Mouse (Mus musculus) embryonic facial prominence, embryonic 10.5 days (tissue): ENCODE data around the gene Ubn2. TPM values are rescaled to one million over a fixed set of nuclear protein-coding genes. Genes with fewer than 3 reads are reported as not detected.

Experiments
- DNase-seq: peaks from one replicate; pipeline ENCODE4 v3.0.0-alpha.2; 2017; ENCODE audit warnings: low spot score
- H3K27ac ChIP-seq: fragments of 300-500 bp; sonication (generic); replicated peaks from 2 replicates; pipeline ENCODE4 v1.5.1; 2016; ENCODE audit warnings: mild to moderate bottlenecking
- H3K27me3 ChIP-seq: fragments of 300-500 bp; sonication (generic); replicated peaks from 2 replicates; pipeline ENCODE4 v1.6.1; 2016; ENCODE audit warnings: low read depth, mild to moderate bottlenecking; ENCODE audit not compliant: poor library complexity, severe bottlenecking
- H3K36me3 ChIP-seq: fragments of 300-500 bp; sonication (generic); replicated peaks from 2 replicates; pipeline ENCODE4 v1.6.1; 2016; ENCODE audit warnings: mild to moderate bottlenecking, moderate library complexity
- H3K4me1 ChIP-seq: fragments of 300-500 bp; sonication (generic); 2 replicates; pipeline ENCODE4 v1.6.1; 2016
- H3K4me3 ChIP-seq: fragments of 300-500 bp; sonication (generic); 2 replicates; pipeline ENCODE4 v1.5.1; 2016; ENCODE audit warnings: mild to moderate bottlenecking, moderate library complexity
- H3K9me3 ChIP-seq: fragments of 300-500 bp; sonication (generic); 2 replicates; pipeline ENCODE4 v1.6.1; 2016; ENCODE audit warnings: mild to moderate bottlenecking
- WGBS: fragments of 180-500 bp; shearing (Covaris S2); methylation state at CpG from one replicate; pipeline ENCODE4 v1.1.7; 2016; 5-methylcytosine and 5-hydroxymethylcytosine counted together
- polyA plus RNA-seq: library from polyadenylated mRNA; unstranded; fragments of >200 nt; fragmentation: Nextera tagmentation; extraction: Ambion mirVana; gene quantifications from 2 replicates; pipeline ENCODE4 v1.2.1, GENCODE M21; 2016

Gene Ubn2
- polyA plus RNA-seq, 1 experiment from 2014 or later: 14.9 TPM

DNA sequence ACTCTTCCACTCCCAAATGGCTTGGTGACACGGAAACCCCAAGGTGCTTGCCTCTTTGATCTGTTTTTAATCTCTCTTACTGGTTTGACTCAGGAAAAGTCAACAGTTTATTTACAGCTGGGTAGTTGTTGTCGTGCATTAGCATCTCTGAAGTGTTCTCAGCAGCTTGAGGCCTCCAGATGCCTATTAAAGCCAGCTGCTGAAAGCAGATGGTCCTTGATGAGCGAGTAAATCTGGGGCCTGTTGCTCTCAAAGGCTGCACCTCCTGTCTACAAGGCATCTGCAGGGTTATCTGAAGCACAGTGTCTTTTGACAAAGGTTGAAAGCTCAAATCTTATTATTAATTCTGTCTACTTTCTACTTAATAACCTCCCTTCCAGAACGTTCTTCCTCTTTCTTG lies 61.9 kb downstream of the Ubn2 start:
- DNase-seq: no peak
- H3K9me3 ChIP-seq: no peaks in the 10 kb centered on the region
- H3K36me3 ChIP-seq: peaks cover 78% of the 10 kb centered on the region
- no peaks in the 10 kb centered on the region for H3K4me1 ChIP-seq
- 70% methylated on average over 4 of the region's 4 CpGs for WGBS
- no peaks in the 10 kb centered on the region for H3K27me3 ChIP-seq
- H3K4me3 ChIP-seq: no peak overlapping the region
- H3K27ac ChIP-seq: no peak overlapping the region

DNA sequence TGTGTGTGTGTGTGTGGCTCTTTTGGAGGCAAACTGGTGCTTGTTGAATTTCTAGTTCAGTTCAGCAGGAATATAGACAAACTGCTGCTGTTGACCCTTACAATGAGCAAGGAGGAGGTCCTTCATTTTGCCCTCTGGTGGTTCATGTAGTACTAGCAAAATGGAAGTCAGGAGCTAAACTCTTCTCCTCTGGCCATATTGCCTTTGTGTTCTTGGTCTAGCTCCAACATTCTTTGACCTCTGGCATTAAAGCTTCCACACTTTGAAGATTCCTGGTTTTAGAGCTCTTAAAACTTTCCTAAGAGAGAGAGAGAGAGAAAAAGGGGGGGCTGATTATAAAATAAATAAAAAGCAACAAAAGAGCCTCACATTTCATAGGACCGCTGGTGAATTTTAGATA lies 78.3 kb downstream of the Ubn2 start:
- Histone ChIP-seq H3K36me3 (peaks cover 3% of the 10 kb centered on the region; the same call in 1 of the 2 replicates), H3K4me1 (no peaks in the 10 kb centered on the region), H3K9me3 (no peaks in the 10 kb centered on the region), H3K27ac (no peak overlapping the region), H3K4me3 (no peak overlapping the region), H3K27me3 (no peaks in the 10 kb centered on the region)
- DNase-seq: no peak
- WGBS: 92% methylated on average over 1 of the region's 1 CpGs

GRCm38 (mm10) chr6:38512830-38513229 lies 79.1 kb downstream of the Ubn2 start:
- H3K4me1 ChIP-seq: no peaks in the 10 kb centered on the region
- no peak overlapping the region for H3K27ac ChIP-seq
- DNase-seq: no peak
- H3K36me3 ChIP-seq: peaks cover 3% of the 10 kb centered on the region; the same call in 1 of the 2 replicates
- no peaks in the 10 kb centered on the region for H3K27me3 ChIP-seq
- H3K4me3 ChIP-seq: no peak overlapping the region
- H3K9me3 ChIP-seq: no peaks in the 10 kb centered on the region

GRCm38 (mm10) chr6:38515201-38515600 lies 81.5 kb downstream of the Ubn2 start:
- peaks cover under 1% of the 10 kb centered on the region; the same call in 1 of the 2 replicates for H3K36me3 ChIP-seq
- H3K9me3 ChIP-seq: no peaks in the 10 kb centered on the region
- 92% methylated on average over 4 of the region's 4 CpGs for WGBS
- no peaks in the 10 kb centered on the region for H3K27me3 ChIP-seq
- H3K4me1 ChIP-seq: no peaks in the 10 kb centered on the region
- H3K27ac ChIP-seq: no peak overlapping the region
- H3K4me3 ChIP-seq: no peak overlapping the region
- DNase-seq: no peak

DNA sequence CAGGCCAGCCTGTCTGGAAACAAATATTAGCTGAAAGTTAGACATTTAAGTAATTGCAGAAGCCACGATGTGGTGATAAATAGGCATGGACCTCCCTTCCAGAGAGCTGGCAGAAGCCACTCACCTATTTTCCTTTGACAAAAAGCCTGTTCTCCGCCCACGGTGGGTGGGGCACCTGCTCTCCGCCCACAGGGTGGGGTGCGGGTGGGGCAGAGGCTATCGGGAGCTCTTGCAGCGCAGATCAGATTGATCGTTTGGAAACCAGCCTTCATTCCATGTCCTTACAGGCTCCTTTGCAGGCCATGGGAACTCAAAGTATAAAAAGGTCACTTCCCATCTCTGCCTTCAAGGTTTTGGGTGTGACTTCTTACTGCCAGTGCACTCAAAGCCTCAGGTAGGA lies 90.1 kb downstream of the Ubn2 start:
- 16% methylated on average over 8 of the region's 8 CpGs for WGBS
- no peak for DNase-seq
- peaks cover 4% of the 10 kb centered on the region; the same call in 1 of the 2 replicates for H3K4me1 ChIP-seq
- no peak overlapping the region for H3K27ac ChIP-seq
- no peak overlapping the region for H3K4me3 ChIP-seq
- H3K9me3 ChIP-seq: no peaks in the 10 kb centered on the region
- H3K36me3 ChIP-seq: peaks cover 5% of the 10 kb centered on the region
- H3K27me3 ChIP-seq: no peaks in the 10 kb centered on the region

DNA sequence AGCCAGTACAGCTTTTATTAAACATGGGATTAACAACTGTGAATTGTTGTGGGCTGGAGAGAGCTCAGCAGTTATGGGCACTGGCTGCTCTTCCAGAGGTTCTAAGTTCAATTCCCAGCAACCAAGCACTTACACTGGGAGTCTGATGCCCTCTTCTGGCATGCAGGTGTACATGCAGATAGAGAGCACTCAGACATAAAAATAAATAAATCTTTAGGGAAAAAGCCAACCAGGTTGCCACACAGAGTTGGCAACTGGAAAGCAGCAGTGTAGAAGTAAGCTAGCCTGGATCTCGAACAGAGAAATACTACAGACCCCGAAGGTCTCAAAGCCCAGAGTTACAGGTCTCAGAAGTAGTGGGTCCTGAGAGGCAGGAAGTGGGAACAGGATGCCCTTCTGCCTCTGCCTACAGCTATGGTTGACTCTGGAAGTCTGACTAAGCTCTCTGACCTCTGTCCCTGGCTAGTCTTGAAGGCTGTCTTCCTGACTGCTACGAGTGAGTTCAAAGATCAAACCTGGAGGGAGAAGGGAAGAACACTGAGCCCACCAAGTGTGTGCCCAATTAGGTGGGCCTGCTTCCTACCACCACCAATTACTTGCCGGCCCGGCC lies 97.6 kb downstream of the Ubn2 start:
- H3K36me3 ChIP-seq: no peaks in the 10 kb centered on the region
- WGBS: 47% methylated on average over 5 of the region's 5 CpGs
- H3K9me3 ChIP-seq: no peaks in the 10 kb centered on the region
- H3K4me1 ChIP-seq: peaks cover 23% of the 10 kb centered on the region
- 0 out of 2 replicates have a peak overlapping the region, but pooled peaks have one; percentile 8 for H3K4me3 ChIP-seq
- DNase-seq: peak; percentile 34
- H3K27me3 ChIP-seq: no peaks in the 10 kb centered on the region
- H3K27ac ChIP-seq: 0 out of 2 replicates have a peak overlapping the region, but pooled peaks have one; percentile 35

DNA sequence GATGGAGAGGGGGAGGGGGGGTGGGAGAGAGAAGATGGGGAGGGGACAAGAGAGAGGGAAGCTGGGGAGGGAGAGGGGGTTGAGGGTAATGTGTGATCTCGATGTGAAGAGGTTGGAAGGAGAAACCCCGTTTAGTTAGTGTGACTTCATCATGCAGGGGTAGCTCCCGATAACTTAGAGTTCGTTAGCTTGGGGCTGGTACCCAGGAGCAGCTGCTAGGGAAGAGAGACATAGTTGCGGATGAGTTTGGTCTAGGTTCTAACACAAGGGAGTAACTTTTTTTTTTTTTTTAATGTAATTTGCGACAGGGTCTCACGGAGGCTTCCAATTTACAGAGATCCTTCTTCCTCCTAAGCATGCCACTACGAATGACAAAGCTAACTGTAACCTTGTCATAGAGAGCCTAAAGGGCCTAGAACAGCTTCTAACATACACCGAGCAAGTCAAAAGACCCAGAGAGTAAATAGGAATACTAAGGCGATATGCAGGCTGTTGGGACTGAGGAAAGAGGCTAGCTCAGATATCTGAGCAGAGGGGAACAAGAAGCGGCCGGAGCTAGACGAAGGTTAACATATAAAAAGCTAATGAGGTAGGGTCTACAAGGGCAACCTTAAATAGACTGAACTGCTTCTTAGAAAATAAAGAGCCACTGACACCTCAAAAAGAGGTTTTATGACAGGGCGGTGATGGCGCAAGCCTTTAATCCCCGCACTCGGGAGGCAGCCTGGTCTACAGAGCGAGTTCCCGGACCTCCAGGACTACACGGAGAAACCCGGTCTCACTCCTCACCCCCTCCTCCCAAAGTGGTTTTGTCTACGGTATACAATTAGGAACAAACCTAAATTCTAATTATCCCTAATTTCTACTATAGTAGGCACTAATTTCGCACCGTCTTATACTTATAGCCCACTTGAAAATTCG lies 99.0 kb downstream of the Ubn2 start:
- Histone ChIP-seq H3K36me3 (no peaks in the 10 kb centered on the region), H3K27ac (peak overlapping the region; percentile 85), H3K4me1 (peaks cover 23% of the 10 kb centered on the region), H3K4me3 (peak overlapping the region; percentile 90), H3K9me3 (no peaks in the 10 kb centered on the region), H3K27me3 (no peaks in the 10 kb centered on the region)
- WGBS: 10% methylated on average over 25 of the region's 25 CpGs
- DNase-seq: peak; percentile 62

GRCm38 (mm10) chr6:38533428-38534405 lies 100.0 kb downstream of the Ubn2 start, which contains the start of gene Fmc1:
Gene Fmc1 (plus strand): TSS chr6:38533502.
- 6% methylated on average over 41 of the region's 41 CpGs for whole genome bisulfite sequencing
- Histone ChIP-seq H3K4me1 (peaks cover 23% of the 10 kb centered on the region), H3K27me3 (no peaks in the 10 kb centered on the region), H3K36me3 (no peaks in the 10 kb centered on the region), H3K9me3 (no peaks in the 10 kb centered on the region), H3K4me3 (peak within 1 kb of the TSS; percentile 90), H3K27ac (peak within 1 kb of the TSS; percentile 97)
- peak; percentile 97 for DNase-seq

GRCm38 (mm10) chr6:38534640-38535365 lies 101.1 kb downstream of the Ubn2 start:
- under 1% methylated on average over 53 of the region's 53 CpGs for WGBS
- H3K4me1 ChIP-seq: peaks cover 23% of the 10 kb centered on the region
- no peaks in the 10 kb centered on the region for H3K9me3 ChIP-seq
- H3K27ac ChIP-seq: peak overlapping the region; percentile 97
- no peaks in the 10 kb centered on the region for H3K27me3 ChIP-seq
- peak overlapping the region; percentile 90 for H3K4me3 ChIP-seq
- peak; percentile 99 for DNase-seq
- H3K36me3 ChIP-seq: peaks cover 9% of the 10 kb centered on the region

GRCm38 (mm10) chr6:38535366-38535690 lies 101.6 kb downstream of the Ubn2 start:
- WGBS: 5% methylated on average over 9 of the region's 9 CpGs
- Histone ChIP-seq H3K9me3 (no peaks in the 10 kb centered on the region), H3K27me3 (no peaks in the 10 kb centered on the region), H3K4me1 (peaks cover 23% of the 10 kb centered on the region), H3K27ac (peak overlapping the region; percentile 97), H3K4me3 (peak overlapping the region; percentile 90), H3K36me3 (peaks cover 14% of the 10 kb centered on the region)
- no peak for DNase-seq

GRCm38 (mm10) chr6:38535788-38536187 lies 102.0 kb downstream of the Ubn2 start:
- Histone ChIP-seq H3K27me3 (no peaks in the 10 kb centered on the region), H3K4me3 (peak overlapping the region; percentile 90), H3K4me1 (peaks cover 23% of the 10 kb centered on the region), H3K9me3 (no peaks in the 10 kb centered on the region), H3K36me3 (peaks cover 18% of the 10 kb centered on the region), H3K27ac (no peak overlapping the region)
- WGBS: 80% methylated on average over 1 of the region's 1 CpGs
- no peak for DNase-seq
